Mouse (Mus musculus) lung, postnatal 0 days (tissue): ENCODE data around the gene Urgcp.

Experiments
- CTCF ChIP-seq: IDR thresholded peaks from 2 replicates; pipeline ENCODE4 v1.5.1; 2016; ENCODE audit warnings: antibody characterized with exemption, mild to moderate bottlenecking
- EP300 ChIP-seq: IDR thresholded peaks from 2 replicates; pipeline ENCODE4 v1.6.1; 2016; ENCODE audit warnings: antibody characterized with exemption, mild to moderate bottlenecking, control low read depth

- TF ChIP-seq CTCF: no peak
- peak; percentile 20; the same call in 1 of the 2 replicates for TF ChIP-seq EP300
These were observed 40.5 kb upstream of the Urgcp start for GRCm38 (mm10) chr11:5802457-5803217.
